ENCODE assay signal across 16 mouse cellular contexts in the genomic region with DNA sequence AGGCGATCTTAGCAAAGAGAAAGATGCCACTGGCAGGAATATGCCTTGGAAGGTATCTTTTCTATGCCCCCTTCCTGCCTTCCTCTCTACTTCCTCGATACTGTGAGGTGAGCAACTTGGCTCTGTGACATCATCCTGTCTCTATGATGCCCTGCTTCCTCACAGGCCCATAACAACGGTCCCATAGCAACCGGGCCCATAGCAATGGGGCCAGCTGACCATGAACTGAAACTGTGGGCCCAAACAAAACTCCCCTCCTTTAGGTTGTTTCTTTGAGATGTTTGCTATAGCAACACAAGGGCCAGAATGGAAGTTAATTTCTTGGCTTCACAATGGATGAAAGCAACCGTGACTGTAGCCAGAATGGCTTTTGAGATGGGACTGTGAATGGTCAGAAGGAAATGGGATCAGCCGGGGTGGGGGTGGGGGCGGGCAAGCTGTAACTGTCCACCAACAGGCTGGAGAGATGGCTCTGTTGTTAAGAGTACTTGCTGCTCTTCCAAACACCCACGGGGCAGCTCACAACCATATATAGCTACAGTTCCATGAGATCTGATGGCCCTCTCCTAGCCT. TPM values are rescaled to one million over a fixed set of nuclear protein-coding genes. Genes with fewer than 3 reads are reported as not detected.
DNase-seq lines count a peak whose midpoint lies in the region; ATAC-seq and TF ChIP-seq lines count a peak whose summit lies in the region.
"Had no signal": no experiment of that assay in that cellular context is flagged by ENCODE, and none has a peak within 500 bp of the region (broad histone marks: within the 10 kb centered on the region; RNA-seq: fewer than 3 reads in every experiment).

No protein-coding gene starts in this region.

- H3K9ac ChIP-seq in forebrain, postnatal 0 days: no peak overlapping the region
- H3K9ac ChIP-seq in forebrain, embryonic 16.5 days (replicated peaks; ENCODE audit: low read depth, low read length): no peak overlapping the region
- H3K9ac ChIP-seq in hindbrain, embryonic 13.5 days: no peak overlapping the region
- H3K9ac ChIP-seq in neural tube, embryonic 12.5 days: no peak overlapping the region
- no peak overlapping the region for H3K9ac ChIP-seq in heart, adult 2 months (ENCODE audit: low read depth, low read length)
- H3K9ac ChIP-seq: embryonic facial prominence, embryonic 12.5 days had no signal

- no peaks in the 10 kb centered on the region for H3K36me3 ChIP-seq in forebrain, postnatal 0 days (ENCODE audit: insufficient read depth)
- no peaks in the 10 kb centered on the region for H3K36me3 ChIP-seq in forebrain, embryonic 16.5 days (ENCODE audit: control insufficient read depth, insufficient read depth)
- H3K36me3 ChIP-seq in hindbrain, embryonic 13.5 days: no peaks in the 10 kb centered on the region
- no peaks in the 10 kb centered on the region for H3K36me3 ChIP-seq in neural tube, embryonic 12.5 days
- H3K36me3 ChIP-seq in heart, adult 2 months (ENCODE audit: control insufficient read depth, insufficient read depth, low read length): no peaks in the 10 kb centered on the region
- H3K36me3 ChIP-seq: embryonic facial prominence, embryonic 12.5 days had no signal

- TF ChIP-seq EP300 in heart, adult 2 months (IDR thresholded peaks at IDR 0.05; ENCODE audit: insufficient read depth, low read depth, low read length): no peak

- no peak for TF ChIP-seq POLR2A in heart, adult 2 months (IDR thresholded peaks at IDR 0.05; ENCODE audit: insufficient read depth, low read depth, low read length)

- H3K4me1 ChIP-seq in forebrain, postnatal 0 days (ENCODE audit: insufficient read depth): no peaks in the 10 kb centered on the region
- no peaks in the 10 kb centered on the region for H3K4me1 ChIP-seq in forebrain, embryonic 16.5 days (replicated peaks; ENCODE audit: control insufficient read depth, insufficient read depth, low read length)
- no peaks in the 10 kb centered on the region for H3K4me1 ChIP-seq in brown adipose tissue, adult 24 weeks (ENCODE audit: control insufficient read depth, insufficient read depth, insufficient read length, low read length)
- H3K4me1 ChIP-seq in hindbrain, embryonic 13.5 days (replicated peaks): peaks cover 8% of the 10 kb centered on the region
- peaks cover 10% of the 10 kb centered on the region; the same call in 1 of the 2 replicates for H3K4me1 ChIP-seq in neural tube, embryonic 12.5 days
- no peaks in the 10 kb centered on the region for H3K4me1 ChIP-seq in heart, adult 2 months (ENCODE audit: control insufficient read depth, insufficient read depth, low read length)
- H3K4me1 ChIP-seq: embryonic facial prominence, embryonic 12.5 days had no signal

- intact Hi-C loops in heart, adult 2 months (cut with DNase I): no loop called here

- no peak overlapping the region for H3K4me2 ChIP-seq in forebrain, postnatal 0 days (ENCODE audit: low read depth)
- H3K4me2 ChIP-seq in forebrain, embryonic 16.5 days (ENCODE audit: low read length): no peak overlapping the region
- no peak overlapping the region for H3K4me2 ChIP-seq in hindbrain, embryonic 13.5 days
- peak overlapping the region; percentile 0; the same call in 1 of the 2 replicates for H3K4me2 ChIP-seq in neural tube, embryonic 12.5 days (replicated peaks)
- H3K4me2 ChIP-seq: embryonic facial prominence, embryonic 12.5 days had no signal

- no peak overlapping the region for H3K27ac ChIP-seq in forebrain, postnatal 0 days (ENCODE audit: low read depth, low read length)
- H3K27ac ChIP-seq in forebrain, embryonic 16.5 days (ENCODE audit: low read length): no peak overlapping the region
- H3K27ac ChIP-seq in brown adipose tissue, adult 24 weeks (replicated peaks; ENCODE audit: low read depth, low read length): peak overlapping the region; percentile 23; the same call in 1 of the 2 replicates
- H3K27ac ChIP-seq in hindbrain, embryonic 13.5 days: no peak overlapping the region
- H3K27ac ChIP-seq in neural tube, embryonic 12.5 days: no peak overlapping the region
- H3K27ac ChIP-seq in heart, adult 2 months: no peak overlapping the region
- H3K27ac ChIP-seq: embryonic facial prominence, embryonic 12.5 days; gastrocnemius, adult 2 months; macrophage had no signal

- 67% methylated on average over 8 of the region's 8 CpGs for WGBS in forebrain, postnatal 0 days
- 66% methylated on average over 8 of the region's 8 CpGs for WGBS in forebrain, embryonic 16.5 days
- WGBS in hindbrain, embryonic 13.5 days: 41% methylated on average over 8 of the region's 8 CpGs
- 47% methylated on average over 8 of the region's 8 CpGs for WGBS in neural tube, embryonic 12.5 days
- WGBS in heart, adult 2 months: 77% methylated on average over 8 of the region's 8 CpGs

- no peak for DNase-seq in forebrain, postnatal 0 days
- DNase-seq in cerebellum, adult 9-10 months: no peak
- no peak for DNase-seq in heart, adult 2 months
- no peak for DNase-seq in urinary bladder, postnatal 10 days (ENCODE audit: low spot score)
- DNase-seq: cerebellum, postnatal 14 days; kidney, adult 8-10 months; kidney, postnatal 25 days; lung, adult 2 months; right cerebral cortex, postnatal 14 days had no signal

- 0 out of 2 replicates have a peak, but pooled peaks have one; percentile 14 for ATAC-seq in forebrain, postnatal 0 days
- ATAC-seq in forebrain, embryonic 16.5 days: no peak
- peak; percentile 36 for ATAC-seq in hindbrain, embryonic 13.5 days (ENCODE audit: low FRiP score)
- peak; percentile 76 for ATAC-seq in neural tube, embryonic 12.5 days (ENCODE audit: low FRiP score, low read depth)

- H3K4me3 ChIP-seq in forebrain, postnatal 0 days (ENCODE audit: low read depth, low read length): no peak overlapping the region
- no peak overlapping the region for H3K4me3 ChIP-seq in forebrain, embryonic 16.5 days (replicated peaks; ENCODE audit: low read length)
- no peak overlapping the region for H3K4me3 ChIP-seq in brown adipose tissue, adult 24 weeks (ENCODE audit: insufficient read depth, low read depth, low read length)
- no peak overlapping the region for H3K4me3 ChIP-seq in hindbrain, embryonic 13.5 days
- no peak overlapping the region for H3K4me3 ChIP-seq in neural tube, embryonic 12.5 days
- H3K4me3 ChIP-seq in heart, adult 2 months: no peak overlapping the region
- H3K4me3 ChIP-seq: embryonic facial prominence, embryonic 12.5 days; gastrocnemius, adult 2 months had no signal

- H3K79me2 ChIP-seq in heart, adult 2 months (replicated peaks; ENCODE audit: control insufficient read depth, insufficient read depth, low read length): no peaks in the 10 kb centered on the region

- H3K9me3 ChIP-seq in forebrain, postnatal 0 days (ENCODE audit: low read length): no peaks in the 10 kb centered on the region
- no peaks in the 10 kb centered on the region for H3K9me3 ChIP-seq in forebrain, embryonic 16.5 days (ENCODE audit: control insufficient read depth, low read length)
- H3K9me3 ChIP-seq in hindbrain, embryonic 13.5 days: no peaks in the 10 kb centered on the region
- no peaks in the 10 kb centered on the region for H3K9me3 ChIP-seq in neural tube, embryonic 12.5 days
- H3K9me3 ChIP-seq: embryonic facial prominence, embryonic 12.5 days had no signal

- TF ChIP-seq CTCF in forebrain, postnatal 0 days (IDR thresholded peaks at IDR 0.05; ENCODE audit: low read depth): no peak
- TF ChIP-seq CTCF in heart, adult 2 months (IDR thresholded peaks at IDR 0.05): no peak

- no peaks in the 10 kb centered on the region for H3K27me3 ChIP-seq in forebrain, postnatal 0 days (ENCODE audit: insufficient read depth, low read length)
- H3K27me3 ChIP-seq in forebrain, embryonic 16.5 days (replicated peaks; ENCODE audit: control insufficient read depth, insufficient read depth, low read length): no peaks in the 10 kb centered on the region
- no peaks in the 10 kb centered on the region for H3K27me3 ChIP-seq in hindbrain, embryonic 13.5 days
- no peaks in the 10 kb centered on the region for H3K27me3 ChIP-seq in neural tube, embryonic 12.5 days (replicated peaks)
- H3K27me3 ChIP-seq in heart, adult 2 months (ENCODE audit: control insufficient read depth, insufficient read depth, low read length): no peaks in the 10 kb centered on the region
- H3K27me3 ChIP-seq: embryonic facial prominence, embryonic 12.5 days had no signal

RNA-seq across cellular contexts. Expression of a gene that starts 10.4 kb away (rescaled TPM):
- 16.5 and 23.2 TPM in 2 replicates for total RNA-seq in forebrain, postnatal 0 days (2014; rRNA removed)
- 8.5 and 14.5 TPM in 2 replicates for polyA plus RNA-seq in forebrain, postnatal 0 days (2015; fragmentation: Nextera tagmentation; extraction: Ambion mirVana)
- polyA plus RNA-seq in forebrain, embryonic 16.5 days (2015; fragmentation: Nextera tagmentation; extraction: Ambion mirVana): 48.4 and 54.8 TPM in 2 replicates
- polyA plus RNA-seq in brown adipose tissue, adult 24 weeks (2012; ENCODE audit: insufficient read depth, insufficient read length, missing spikeins): 45.5 and 53.7 TPM in 2 replicates
- polyA plus RNA-seq in hindbrain, embryonic 13.5 days (2015; fragmentation: Nextera tagmentation; extraction: Ambion mirVana): 38.6 and 41.4 TPM in 2 replicates
- polyA plus RNA-seq in neural tube, embryonic 12.5 days (2016; fragmentation: Nextera tagmentation; extraction: Ambion mirVana): 48.4 and 50.9 TPM in 2 replicates
- total RNA-seq in heart, adult 2 months (2021): 10 to 100 TPM; 21.9 to 26.1 TPM
- polyA plus RNA-seq in heart, adult 2 months (2012; rRNA removed): 6.0 and 8.1 TPM in 2 replicates

RNA-seq across cellular contexts. Expression of a gene that starts 52.4 kb away (rescaled TPM):
- 3.6 and 5.0 TPM in 2 replicates for total RNA-seq in forebrain, postnatal 0 days (2014; rRNA removed)
- polyA plus RNA-seq in forebrain, postnatal 0 days (2015; fragmentation: Nextera tagmentation; extraction: Ambion mirVana): 0.80 and 0.93 TPM in 2 replicates
- polyA plus RNA-seq in forebrain, embryonic 16.5 days (2015; fragmentation: Nextera tagmentation; extraction: Ambion mirVana): 0.32 and 0.40 TPM in 2 replicates
- polyA plus RNA-seq in brown adipose tissue, adult 24 weeks (2012; ENCODE audit: insufficient read depth, insufficient read length, missing spikeins): 427 and 435 TPM in 2 replicates
- 0.47 and 0.60 TPM in 2 replicates for polyA plus RNA-seq in hindbrain, embryonic 13.5 days (2015; fragmentation: Nextera tagmentation; extraction: Ambion mirVana)
- polyA plus RNA-seq in neural tube, embryonic 12.5 days (2016; fragmentation: Nextera tagmentation; extraction: Ambion mirVana): 0.68 and 0.74 TPM in 2 replicates
- 1 to 10 TPM; 7.3 to 7.8 TPM for total RNA-seq in heart, adult 2 months (2021)
- 8.6 and 16.5 TPM in 2 replicates for polyA plus RNA-seq in heart, adult 2 months (2012; rRNA removed)

Comparison
In these comparisons a context has a peak if more than half of its experiments do, and no peak if none do; other contexts are left out.
1. RNA of a gene that starts 52.4 kb away (polyA plus RNA-seq): 427 to 435 TPM in brown adipose tissue, adult 24 weeks; 8.6 to 16.5 TPM in heart, adult 2 months, 0.80 to 0.93 TPM in forebrain, postnatal 0 days, 0.68 to 0.74 TPM in neural tube, embryonic 12.5 days, 0.47 to 0.60 TPM in hindbrain, embryonic 13.5 days and 0.32 to 0.40 TPM in forebrain, embryonic 16.5 days; every median in the first group is over 10 times any median in the second.